Mouse (Mus musculus) stomach, embryonic 16.5 days (tissue): ENCODE measurements at regions not wholly inside any gene's neighbourhood (a gene's known extent, or its start where the extent isn't known, plus 50 kb on each side); places are given as distances from the start of the nearest gene placed in this dataset.
"Not testable (repeated sequence)": the region's sequence is repeated elsewhere in the genome, so short reads cannot be mapped to it uniquely, and the experiment has no call there.

ENCODE experiments used
- ATAC-seq: fragments of 200-750 bp; cut with Nextera tagmentation; 2 replicates; pipeline ENCODE4 v1.8.0; 2017; ENCODE audit warnings: moderate number of reproducible peaks, moderate TSS enrichment; ENCODE audit not compliant: insufficient read depth, low FRiP score
- H3K27ac ChIP-seq: fragments of 300-500 bp; sonication (generic); 2 replicates; pipeline ENCODE4 v1.5.1; 2014; ENCODE audit warnings: low read length
- H3K27me3 ChIP-seq: fragments of 300-500 bp; sonication (generic); 2 replicates; pipeline ENCODE4 v1.6.1; 2014; ENCODE audit warnings: low read length, control low read depth, mixed read lengths; ENCODE audit not compliant: control insufficient read depth, insufficient read depth
- H3K36me3 ChIP-seq: fragments of 300-500 bp; sonication (generic); 2 replicates; pipeline ENCODE4 v1.6.1; 2014; ENCODE audit warnings: low read length; ENCODE audit not compliant: control insufficient read depth, insufficient read depth
- H3K4me1 ChIP-seq: fragments of 300-500 bp; sonication (generic); 2 replicates; pipeline ENCODE4 v1.6.1; 2014; ENCODE audit warnings: low read length, control low read depth, mixed read lengths; ENCODE audit not compliant: control insufficient read depth, insufficient read depth
- H3K4me2 ChIP-seq: fragments of 300-500 bp; sonication (generic); 2 replicates; pipeline ENCODE4 v1.6.1; 2014; ENCODE audit warnings: low read depth, low read length, mixed read lengths
- H3K4me3 ChIP-seq: fragments of 300-500 bp; sonication (generic); replicated peaks from 2 replicates; pipeline ENCODE4 v1.5.1; 2014; ENCODE audit warnings: mild to moderate bottlenecking, low read length
- H3K9ac ChIP-seq: fragments of 300-500 bp; sonication (generic); 2 replicates; pipeline ENCODE4 v1.6.1; 2014; ENCODE audit warnings: low read length
- H3K9me3 ChIP-seq: fragments of 300-500 bp; sonication (generic); replicated peaks from 2 replicates; pipeline ENCODE4 v1.6.1; 2016; ENCODE audit warnings: low read length, control low read depth; ENCODE audit not compliant: control insufficient read depth
- WGBS: fragments of 180-500 bp; shearing (Covaris S2); extraction: QIAGEN DNeasy Blood & Tissue Kit; methylation state at CpG from one replicate; pipeline ENCODE4 v1.1.7; 2014; 5-methylcytosine and 5-hydroxymethylcytosine counted together

- 26% methylated on average over 1 of the region's 1 CpGs for WGBS
- no peaks in the 10 kb centered on the region for H3K27me3 ChIP-seq
- H3K36me3 ChIP-seq = no peaks in the 10 kb centered on the region
- H3K9me3 ChIP-seq = no peaks in the 10 kb centered on the region
- no peak overlapping the region for H3K4me3 ChIP-seq
- no peak overlapping the region for H3K4me2 ChIP-seq
- no peaks in the 10 kb centered on the region for H3K4me1 ChIP-seq
- no peak overlapping the region for H3K9ac ChIP-seq
- ATAC-seq = no peak
- no peak overlapping the region for H3K27ac ChIP-seq
Measured at GRCm38 (mm10) chr9:51664353-51664752, 100.8 kb upstream of the Arhgap20 start.

- ATAC-seq = no peak
- no peaks in the 10 kb centered on the region for H3K27me3 ChIP-seq
- no peak overlapping the region for H3K4me2 ChIP-seq
- H3K36me3 ChIP-seq = no peaks in the 10 kb centered on the region
- H3K9me3 ChIP-seq = no peaks in the 10 kb centered on the region
- H3K4me1 ChIP-seq = no peaks in the 10 kb centered on the region
- H3K27ac ChIP-seq = no peak overlapping the region
- no peak overlapping the region for H3K9ac ChIP-seq
- H3K4me3 ChIP-seq = no peak overlapping the region
Measured at GRCm38 (mm10) chr9:51664876-51665275, 100.3 kb upstream of the Arhgap20 start.

- not testable (repeated sequence) for H3K36me3 ChIP-seq, H3K27me3 ChIP-seq, H3K9me3 ChIP-seq, H3K4me2 ChIP-seq, H3K9ac ChIP-seq, H3K4me3 ChIP-seq, H3K4me1 ChIP-seq, ATAC-seq, H3K27ac ChIP-seq
- 92% methylated on average over 12 of the region's 12 CpGs for WGBS
Measured at GRCm38 (mm10) chr9:51668976-51669375, 96.2 kb upstream of the Arhgap20 start.

DNA sequence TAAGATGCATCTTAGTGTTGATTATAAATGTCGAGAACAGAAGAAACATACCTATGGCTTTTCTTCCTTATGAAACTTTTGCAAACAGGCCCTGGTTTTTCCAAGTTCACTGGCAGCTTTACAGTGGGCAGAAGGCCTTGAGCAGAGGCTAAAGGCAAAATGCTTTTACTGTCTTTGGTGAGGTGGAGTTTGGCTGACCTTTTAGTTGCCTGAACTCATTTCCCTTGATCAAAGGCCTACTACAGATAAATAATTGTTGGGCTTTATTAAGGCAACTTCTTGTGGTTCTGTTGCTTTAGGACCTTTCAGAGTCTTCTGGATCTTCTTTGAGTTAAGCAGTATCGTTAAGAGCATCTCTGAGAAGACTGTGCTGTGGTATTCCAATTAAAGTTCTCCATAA, 94.6 kb upstream of the Arhgap20 start:
- no peaks in the 10 kb centered on the region for H3K4me1 ChIP-seq
- H3K4me2 ChIP-seq = no peak overlapping the region
- no peak overlapping the region for H3K4me3 ChIP-seq
- H3K9ac ChIP-seq = no peak overlapping the region
- H3K36me3 ChIP-seq = no peaks in the 10 kb centered on the region
- no peak for ATAC-seq
- H3K27me3 ChIP-seq = no peaks in the 10 kb centered on the region
- WGBS = 79% methylated on average over 2 of the region's 2 CpGs
- no peak overlapping the region for H3K27ac ChIP-seq
- no peaks in the 10 kb centered on the region for H3K9me3 ChIP-seq

GRCm38 (mm10) chr9:51686536-51686935, 78.6 kb upstream of the Arhgap20 start:
- no peak overlapping the region for H3K4me3 ChIP-seq
- H3K4me2 ChIP-seq = no peak overlapping the region
- H3K27ac ChIP-seq = no peak overlapping the region
- no peak for ATAC-seq
- WGBS = 83% methylated on average over 1 of the region's 1 CpGs
- no peaks in the 10 kb centered on the region for H3K4me1 ChIP-seq
- no peaks in the 10 kb centered on the region for H3K9me3 ChIP-seq
- no peak overlapping the region for H3K9ac ChIP-seq
- H3K27me3 ChIP-seq = no peaks in the 10 kb centered on the region
- no peaks in the 10 kb centered on the region for H3K36me3 ChIP-seq

GRCm38 (mm10) chr9:51714326-51714725, 50.8 kb upstream of the Arhgap20 start:
- Histone ChIP-seq H3K4me2 (no peak overlapping the region), H3K9me3 (no peaks in the 10 kb centered on the region), H3K27me3 (no peaks in the 10 kb centered on the region), H3K4me1 (peaks cover 4% of the 10 kb centered on the region; the same call in 1 of the 2 replicates), H3K4me3 (no peak overlapping the region), H3K27ac (no peak overlapping the region), H3K36me3 (no peaks in the 10 kb centered on the region), H3K9ac (no peak overlapping the region)
- WGBS = 78% methylated on average over 3 of the region's 3 CpGs
- ATAC-seq = no peak
